Mouse (Mus musculus): ENCODE measurements around the gene Btbd11. TPM values are rescaled to one million over a fixed set of nuclear protein-coding genes. Genes with fewer than 3 reads are reported as not detected.
A peak's percentile ranks its signal among the peaks of the same experiment; 100 is the strongest.

Gene Btbd11
- polyA plus RNA-seq, 1 experiment from 2014 or later = 1.2 TPM

DNA sequence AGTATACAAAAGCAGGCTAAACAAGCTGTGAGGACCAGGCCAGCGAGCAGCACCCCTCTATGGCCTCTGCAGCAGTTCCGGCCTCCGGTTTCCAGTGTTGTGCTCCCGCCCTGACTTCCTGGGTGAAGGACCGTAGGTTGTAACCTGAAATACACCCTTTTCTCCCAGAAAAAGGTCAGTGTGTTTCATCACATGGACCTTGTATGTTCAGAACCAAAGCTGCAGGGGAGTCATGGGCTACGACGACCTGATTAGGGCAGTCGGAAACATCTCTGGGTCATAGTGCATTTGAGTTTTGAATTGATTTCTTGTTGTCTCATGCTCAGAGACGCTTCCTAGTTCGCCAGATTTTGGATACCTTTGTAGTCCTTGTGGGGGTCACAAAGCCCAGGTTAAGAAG is 74.1 kb downstream of the Btbd11 start:
- peaks cover 16% of the 10 kb centered on the region; the same call in 1 of the 2 replicates for H3K27me3 ChIP-seq (replicated peaks)
- H3K27ac ChIP-seq (ENCODE audit: poor library complexity, severe bottlenecking) = no peak overlapping the region
- no peaks in the 10 kb centered on the region for H3K9me3 ChIP-seq (replicated peaks)
- H3K9ac ChIP-seq = no peak overlapping the region
- 86% methylated on average over 10 of the region's 10 CpGs for WGBS
- no peak overlapping the region for H3K4me3 ChIP-seq
- H3K36me3 ChIP-seq = no peaks in the 10 kb centered on the region
- no peak overlapping the region for H3K4me2 ChIP-seq
- no peaks in the 10 kb centered on the region for H3K4me1 ChIP-seq (replicated peaks)
- no peak for ATAC-seq (ENCODE audit: insufficient number of reproducible peaks, low FRiP score)

DNA sequence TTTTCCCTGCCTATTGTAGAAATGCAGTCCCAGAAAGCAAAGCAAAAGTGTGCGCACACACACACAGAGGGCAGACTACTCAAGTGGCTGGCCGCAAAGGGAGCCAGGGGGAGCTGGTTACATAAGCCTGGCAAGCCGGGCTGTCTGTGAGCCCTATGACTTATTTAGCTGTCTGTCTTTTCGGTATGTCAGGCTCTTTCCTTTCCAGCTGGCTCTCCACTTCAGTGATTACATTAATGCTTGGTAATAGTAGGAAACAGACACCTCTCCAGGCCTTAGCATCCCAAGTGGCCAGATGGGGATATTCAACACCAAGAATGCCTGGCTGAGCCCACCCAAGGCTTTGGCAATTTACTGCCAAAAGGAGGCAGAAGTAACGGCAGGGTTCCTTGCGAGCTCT is 77.5 kb downstream of the Btbd11 start:
- no peaks in the 10 kb centered on the region for H3K36me3 ChIP-seq
- H3K27me3 ChIP-seq (replicated peaks) = no peaks in the 10 kb centered on the region
- no peak overlapping the region for H3K4me2 ChIP-seq
- ATAC-seq (ENCODE audit: insufficient number of reproducible peaks, low FRiP score) = no peak
- no peak overlapping the region for H3K9ac ChIP-seq
- no peak overlapping the region for H3K27ac ChIP-seq (ENCODE audit: poor library complexity, severe bottlenecking)
- 55% methylated on average over 6 of the region's 6 CpGs for WGBS
- no peaks in the 10 kb centered on the region for H3K4me1 ChIP-seq (replicated peaks)
- H3K4me3 ChIP-seq = no peak overlapping the region
- H3K9me3 ChIP-seq (replicated peaks) = no peaks in the 10 kb centered on the region

- Histone ChIP-seq H3K4me3 (no peak overlapping the region), H3K27ac (ENCODE audit: poor library complexity, severe bottlenecking) (no peak overlapping the region), H3K4me2 (no peak overlapping the region), H3K36me3 (no peaks in the 10 kb centered on the region), H3K27me3 (replicated peaks) (no peaks in the 10 kb centered on the region), H3K9ac (no peak overlapping the region), H3K9me3 (replicated peaks) (no peaks in the 10 kb centered on the region), H3K4me1 (replicated peaks) (no peaks in the 10 kb centered on the region)
- no peak for ATAC-seq (ENCODE audit: insufficient number of reproducible peaks, low FRiP score)
- 77% methylated on average over 13 of the region's 13 CpGs for WGBS
Measured at GRCm38 (mm10) chr10:85465516-85466408, 79.1 kb downstream of the Btbd11 start.

DNA sequence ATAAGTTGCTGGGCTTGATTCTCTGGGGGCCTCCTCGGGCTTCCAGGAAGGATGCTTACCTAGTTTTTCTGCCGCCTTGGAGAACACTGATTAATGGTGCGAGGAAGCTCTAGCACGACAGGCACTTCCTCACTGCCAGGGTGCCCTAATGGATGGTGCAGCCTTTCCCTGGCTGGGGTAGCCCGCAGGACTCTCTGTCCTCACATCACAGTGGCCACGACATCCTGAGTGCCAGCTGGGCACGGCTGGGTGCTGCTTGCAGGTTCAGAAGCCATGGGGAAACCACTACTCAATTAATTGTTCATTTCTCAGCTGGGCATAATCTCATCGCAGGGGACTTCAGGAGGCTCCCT is 79.8 kb downstream of the Btbd11 start:
- Histone ChIP-seq H3K9me3 (replicated peaks) (no peaks in the 10 kb centered on the region), H3K4me2 (no peak overlapping the region), H3K36me3 (no peaks in the 10 kb centered on the region), H3K4me3 (no peak overlapping the region), H3K4me1 (replicated peaks) (no peaks in the 10 kb centered on the region), H3K27me3 (replicated peaks) (no peaks in the 10 kb centered on the region), H3K9ac (no peak overlapping the region), H3K27ac (ENCODE audit: poor library complexity, severe bottlenecking) (no peak overlapping the region)
- ATAC-seq (ENCODE audit: insufficient number of reproducible peaks, low FRiP score) = no peak
- WGBS = 55% methylated on average over 8 of the region's 8 CpGs

GRCm38 (mm10) chr10:85467393-85467792 is 80.8 kb downstream of the Btbd11 start:
- Histone ChIP-seq H3K4me2 (no peak overlapping the region), H3K9ac (no peak overlapping the region), H3K27me3 (replicated peaks) (no peaks in the 10 kb centered on the region), H3K36me3 (no peaks in the 10 kb centered on the region), H3K9me3 (replicated peaks) (no peaks in the 10 kb centered on the region), H3K27ac (ENCODE audit: poor library complexity, severe bottlenecking) (no peak overlapping the region), H3K4me1 (replicated peaks) (no peaks in the 10 kb centered on the region), H3K4me3 (no peak overlapping the region)
- no peak for ATAC-seq (ENCODE audit: insufficient number of reproducible peaks, low FRiP score)
- 50% methylated on average over 7 of the region's 7 CpGs for WGBS

GRCm38 (mm10) chr10:85468527-85468926 is 81.9 kb downstream of the Btbd11 start:
- Histone ChIP-seq H3K36me3 (no peaks in the 10 kb centered on the region), H3K4me3 (no peak overlapping the region), H3K4me1 (replicated peaks) (peaks cover 4% of the 10 kb centered on the region; the same call in 1 of the 2 replicates), H3K9ac (no peak overlapping the region), H3K27ac (ENCODE audit: poor library complexity, severe bottlenecking) (no peak overlapping the region), H3K9me3 (replicated peaks) (no peaks in the 10 kb centered on the region), H3K4me2 (no peak overlapping the region), H3K27me3 (replicated peaks) (no peaks in the 10 kb centered on the region)
- 77% methylated on average over 4 of the region's 4 CpGs for WGBS
- ATAC-seq (ENCODE audit: insufficient number of reproducible peaks, low FRiP score) = no peak

- Histone ChIP-seq H3K4me1 (replicated peaks) (peaks cover 7% of the 10 kb centered on the region; the same call in 1 of the 2 replicates), H3K9me3 (replicated peaks) (no peaks in the 10 kb centered on the region), H3K4me3 (no peak overlapping the region), H3K27me3 (replicated peaks) (no peaks in the 10 kb centered on the region), H3K27ac (ENCODE audit: poor library complexity, severe bottlenecking) (no peak overlapping the region), H3K4me2 (no peak overlapping the region), H3K9ac (no peak overlapping the region), H3K36me3 (no peaks in the 10 kb centered on the region)
- ATAC-seq (ENCODE audit: insufficient number of reproducible peaks, low FRiP score) = no peak
- WGBS = 63% methylated on average over 5 of the region's 5 CpGs
Measured at GRCm38 (mm10) chr10:85469341-85469740, 82.7 kb downstream of the Btbd11 start.

DNA sequence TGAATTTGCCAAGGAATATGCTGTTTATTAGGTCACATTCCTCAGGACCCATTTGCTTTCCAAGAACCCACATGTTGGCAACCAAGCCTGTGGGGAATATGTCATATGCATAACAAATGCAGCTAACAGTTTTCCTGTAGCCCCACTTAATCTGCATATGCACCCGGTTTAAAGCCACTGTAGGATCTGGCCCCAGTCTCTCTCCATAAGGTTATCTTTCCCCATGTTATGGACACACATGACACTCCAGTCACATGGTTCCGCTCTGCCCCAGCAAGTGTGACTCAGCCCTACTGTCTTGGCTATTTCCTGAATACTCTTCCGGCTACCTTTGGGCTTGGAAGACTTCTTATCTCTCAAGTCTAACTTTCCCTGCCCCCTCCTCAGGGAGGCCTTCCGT is 86.7 kb downstream of the Btbd11 start:
- no peaks in the 10 kb centered on the region for H3K36me3 ChIP-seq
- H3K4me3 ChIP-seq = no peak overlapping the region
- no peak overlapping the region for H3K9ac ChIP-seq
- no peaks in the 10 kb centered on the region for H3K27me3 ChIP-seq (replicated peaks)
- 0 out of 2 replicates have a peak, but pooled peaks have one; percentile 22 for ATAC-seq (ENCODE audit: insufficient number of reproducible peaks, low FRiP score)
- no peak overlapping the region for H3K4me2 ChIP-seq
- WGBS = 51% methylated on average over 4 of the region's 4 CpGs
- H3K9me3 ChIP-seq (replicated peaks) = no peaks in the 10 kb centered on the region
- H3K4me1 ChIP-seq (replicated peaks) = peaks cover 7% of the 10 kb centered on the region; the same call in 1 of the 2 replicates
- no peak overlapping the region for H3K27ac ChIP-seq (ENCODE audit: poor library complexity, severe bottlenecking)

- Histone ChIP-seq H3K27me3 (replicated peaks) (no peaks in the 10 kb centered on the region), H3K4me1 (replicated peaks) (peaks cover 7% of the 10 kb centered on the region; the same call in 1 of the 2 replicates), H3K9me3 (replicated peaks) (no peaks in the 10 kb centered on the region), H3K27ac (ENCODE audit: poor library complexity, severe bottlenecking) (no peak overlapping the region), H3K36me3 (no peaks in the 10 kb centered on the region), H3K9ac (no peak overlapping the region), H3K4me2 (no peak overlapping the region), H3K4me3 (no peak overlapping the region)
- ATAC-seq (ENCODE audit: insufficient number of reproducible peaks, low FRiP score) = no peak
- WGBS = 60% methylated on average over 3 of the region's 3 CpGs
Measured at GRCm38 (mm10) chr10:85473871-85474270, 87.3 kb downstream of the Btbd11 start.

DNA sequence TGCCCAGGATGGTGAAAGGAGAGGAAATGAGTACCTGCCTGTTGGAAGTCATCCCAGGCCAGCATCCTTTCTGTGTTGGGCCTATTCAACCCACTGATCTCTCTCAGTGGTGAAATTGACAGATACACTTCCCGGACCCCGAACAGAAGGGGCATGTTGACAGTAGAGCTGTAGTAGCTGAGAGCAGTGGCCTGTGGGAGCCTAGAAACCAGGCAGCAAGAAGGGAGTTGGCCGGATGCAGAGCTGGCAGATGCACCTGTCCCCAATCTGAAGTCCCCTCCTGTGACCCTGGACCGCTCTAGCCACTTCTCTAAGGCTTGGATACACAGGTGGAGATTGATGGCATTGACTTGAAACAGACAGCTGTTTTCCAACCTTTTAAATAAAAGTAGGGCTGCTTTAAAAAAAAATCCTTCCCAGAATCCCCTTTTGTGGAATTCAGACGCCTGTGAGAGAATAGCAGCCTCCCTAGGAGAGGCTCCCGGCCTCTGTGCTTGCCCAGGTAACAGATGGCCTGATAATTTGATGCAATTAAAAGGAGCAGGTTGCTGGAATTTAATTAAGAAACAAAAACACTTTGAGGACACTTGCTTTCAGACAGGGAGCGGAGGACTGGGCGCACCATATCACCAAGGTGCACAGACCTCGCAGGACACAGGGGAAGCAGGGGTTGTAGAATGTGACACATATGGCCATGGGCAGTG is 89.2 kb downstream of the Btbd11 start:
- WGBS = 84% methylated on average over 9 of the region's 9 CpGs
- H3K27me3 ChIP-seq (replicated peaks) = no peaks in the 10 kb centered on the region

GRCm38 (mm10) chr10:85479959-85480625 is 93.5 kb downstream of the Btbd11 start:
- ATAC-seq (ENCODE audit: insufficient number of reproducible peaks, low FRiP score) = no peak
- H3K27ac ChIP-seq (ENCODE audit: poor library complexity, severe bottlenecking) = no peak overlapping the region
- H3K9me3 ChIP-seq (replicated peaks) = no peaks in the 10 kb centered on the region
- H3K9ac ChIP-seq = no peak overlapping the region
- 22% methylated on average over 6 of the region's 6 CpGs for WGBS
- no peak overlapping the region for H3K4me2 ChIP-seq
- peaks cover 25% of the 10 kb centered on the region for H3K4me1 ChIP-seq (replicated peaks)
- no peaks in the 10 kb centered on the region for H3K27me3 ChIP-seq (replicated peaks)
- no peaks in the 10 kb centered on the region for H3K36me3 ChIP-seq
- no peak overlapping the region for H3K4me3 ChIP-seq

More for the DNA sequence above, 89.2 kb downstream of the Btbd11 start:
- Histone ChIP-seq H3K9ac (no peak overlapping the region), H3K4me3 (no peak overlapping the region), H3K36me3 (no peaks in the 10 kb centered on the region), H3K27ac (ENCODE audit: poor library complexity, severe bottlenecking) (no peak overlapping the region), H3K4me1 (replicated peaks) (peaks cover 15% of the 10 kb centered on the region), H3K9me3 (replicated peaks) (no peaks in the 10 kb centered on the region), H3K4me2 (no peak overlapping the region)
- no peak for ATAC-seq (ENCODE audit: insufficient number of reproducible peaks, low FRiP score)

All from heart, embryonic 12.5 days (tissue).